Comparison of ENCODE assay signal across 19 mouse cellular contexts in the genomic region with DNA sequence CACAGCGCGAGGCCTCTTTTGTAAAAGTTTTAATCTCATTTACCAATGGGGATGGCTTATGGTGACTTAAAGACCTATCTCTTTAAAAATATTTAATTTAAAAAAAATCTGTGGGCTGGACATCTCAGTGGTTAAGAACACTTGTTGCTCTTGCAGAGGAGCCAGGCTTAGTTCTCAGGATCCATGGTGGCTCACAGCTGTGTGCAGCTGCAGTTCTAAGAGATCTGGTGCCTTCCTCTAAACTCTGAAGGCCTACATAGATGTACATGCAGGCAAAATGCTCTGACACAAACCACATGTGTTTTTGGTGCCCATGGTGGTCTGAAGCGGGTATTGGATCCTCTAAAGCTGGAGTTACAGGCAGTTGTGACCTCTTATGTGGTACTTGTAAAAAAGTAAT. TPM values are rescaled to one million over a fixed set of nuclear protein-coding genes. Genes with fewer than 3 reads are reported as not detected.
"Had no signal": no experiment of that assay in that cellular context is flagged by ENCODE, and none has a peak within 500 bp of the region (broad histone marks: within the 10 kb centered on the region; RNA-seq: fewer than 3 reads in every experiment).

No protein-coding gene starts in this region.

- DNase-seq: retina, postnatal 1 day; right cerebral cortex, adult 18-20 months; right cerebral cortex, postnatal 14 days; right cerebral cortex, postnatal 25 days; right cerebral cortex, postnatal 4 days; spleen, adult 18-20 months; thymus, adult 18-20 months; thymus, adult 2 months; thymus, postnatal 14 days; thymus, postnatal 25 days; thymus, postnatal 36 days; thymus, postnatal 4 days had no signal

- H3K4me1 ChIP-seq: neural tube, embryonic 13.5 days; neural tube, embryonic 15.5 days; stomach, embryonic 15.5 days had no signal

- H3K4me3 ChIP-seq: neural tube, embryonic 13.5 days; neural tube, embryonic 15.5 days; stomach, embryonic 15.5 days had no signal

- H3K36me3 ChIP-seq: neural tube, embryonic 13.5 days; neural tube, embryonic 15.5 days; stomach, embryonic 15.5 days had no signal

- H3K9me3 ChIP-seq: neural tube, embryonic 13.5 days; neural tube, embryonic 15.5 days; stomach, embryonic 15.5 days had no signal

- H3K27ac ChIP-seq: neural tube, embryonic 13.5 days; neural tube, embryonic 15.5 days; stomach, embryonic 15.5 days; stomach, postnatal 0 days had no signal

- H3K27me3 ChIP-seq: neural tube, embryonic 13.5 days; neural tube, embryonic 15.5 days; stomach, embryonic 15.5 days had no signal

RNA-seq across cellular contexts. Expression of a gene that starts 38.6 kb away (rescaled TPM):
- total RNA-seq: neutrophil, adult 5-6 weeks had no signal
- polyA plus RNA-seq: small intestine, adult 2 months; spleen, adult 2 months had no signal
